Mouse (Mus musculus) midbrain, embryonic 10.5 days (tissue): ENCODE measurements around the gene Cdx2. TPM values are rescaled to one million over a fixed set of nuclear protein-coding genes. Genes with fewer than 3 reads are reported as not detected.

Source experiments
- DNase-seq: peaks from one replicate; pipeline ENCODE4 v3.0.0-alpha.2; 2017; ENCODE audit warnings: low spot score
- H3K27ac ChIP-seq: fragments of 300-500 bp; sonication (generic); replicated peaks from 2 replicates; pipeline ENCODE4 v1.5.1; 2016; ENCODE audit warnings: mild to moderate bottlenecking
- H3K27me3 ChIP-seq: fragments of 300-500 bp; sonication (generic); 2 replicates; pipeline ENCODE4 v1.6.1; 2016; ENCODE audit warnings: low read depth, mild to moderate bottlenecking; ENCODE audit not compliant: poor library complexity, severe bottlenecking
- H3K36me3 ChIP-seq: fragments of 300-500 bp; sonication (generic); 2 replicates; pipeline ENCODE4 v1.6.1; 2016; ENCODE audit warnings: mild to moderate bottlenecking, moderate library complexity
- H3K4me1 ChIP-seq: fragments of 300-500 bp; sonication (generic); 2 replicates; pipeline ENCODE4 v1.6.1; 2016
- H3K4me3 ChIP-seq: fragments of 300-500 bp; sonication (generic); 2 replicates; pipeline ENCODE4 v1.5.1; 2016; ENCODE audit warnings: mild to moderate bottlenecking, moderate library complexity
- H3K9me3 ChIP-seq: fragments of 300-500 bp; sonication (generic); replicated peaks from 2 replicates; pipeline ENCODE4 v1.6.1; 2016; ENCODE audit warnings: mild to moderate bottlenecking
- WGBS: fragments of 180-500 bp; shearing (Covaris S2); methylation state at CpG from one replicate; pipeline ENCODE4 v1.1.7; 2016; 5-methylcytosine and 5-hydroxymethylcytosine counted together
- polyA plus RNA-seq: library from polyadenylated mRNA; unstranded; fragments of >200 nt; fragmentation: Nextera tagmentation; extraction: Ambion mirVana; gene quantifications from 2 replicates; pipeline ENCODE4 v1.2.1, GENCODE M21; 2016

The Cdx2 gene
- polyA plus RNA-seq, result not detected in 2 replicates

DNA sequence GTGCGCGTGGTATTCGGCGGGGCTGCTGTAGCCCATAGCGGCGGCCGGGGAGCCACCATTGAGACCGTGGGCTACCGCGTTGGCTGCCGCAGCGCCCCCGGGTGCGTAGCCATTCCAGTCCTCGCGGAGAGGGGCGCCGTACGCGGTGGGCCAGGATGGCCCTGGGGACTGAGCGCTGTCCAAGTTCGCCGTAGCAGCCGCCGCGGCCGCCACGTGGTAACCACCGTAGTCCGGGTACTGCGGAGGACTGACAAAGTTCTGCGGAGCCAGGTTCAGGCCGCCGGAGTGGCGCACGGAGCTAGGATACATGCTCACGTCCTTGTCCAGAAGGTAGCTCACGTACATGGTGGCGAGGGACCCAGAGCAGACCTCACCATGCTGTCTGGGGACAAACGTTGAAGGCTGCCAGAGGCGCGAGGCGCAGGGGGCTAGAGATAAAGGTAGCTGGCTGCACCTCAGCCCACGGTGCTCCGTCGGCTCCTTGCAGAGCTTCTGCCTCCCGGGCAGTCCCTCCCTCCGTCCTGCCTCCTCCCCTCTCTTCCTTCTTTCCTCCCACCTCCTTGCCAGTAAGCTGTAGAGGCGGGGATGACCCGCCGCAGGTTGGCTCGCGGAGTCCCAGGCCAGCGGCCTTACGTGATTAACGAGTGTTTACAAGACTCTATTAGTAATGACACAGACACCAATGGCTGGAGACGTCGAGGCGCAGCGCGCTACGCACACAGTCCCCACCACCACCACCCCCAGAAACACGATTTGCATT is at the start of gene Cdx2:
Gene Cdx2 (minus strand): TSS at position 633 of the 760 bp plus-strand sequence.
- Histone ChIP-seq H3K4me3 (0 out of 2 replicates have a peak within 1 kb of the TSS, but pooled peaks have one; percentile 16), H3K4me1 (peaks cover 24% of the 10 kb centered on the region), H3K9me3 (no peaks in the 10 kb centered on the region), H3K36me3 (no peaks in the 10 kb centered on the region), H3K27ac (no peak within 1 kb of the TSS), H3K27me3 (peaks cover 100% of the 10 kb centered on the region)
- under 1% methylated on average over 63 of the region's 63 CpGs for WGBS
- peak; percentile 49 for DNase-seq

DNA sequence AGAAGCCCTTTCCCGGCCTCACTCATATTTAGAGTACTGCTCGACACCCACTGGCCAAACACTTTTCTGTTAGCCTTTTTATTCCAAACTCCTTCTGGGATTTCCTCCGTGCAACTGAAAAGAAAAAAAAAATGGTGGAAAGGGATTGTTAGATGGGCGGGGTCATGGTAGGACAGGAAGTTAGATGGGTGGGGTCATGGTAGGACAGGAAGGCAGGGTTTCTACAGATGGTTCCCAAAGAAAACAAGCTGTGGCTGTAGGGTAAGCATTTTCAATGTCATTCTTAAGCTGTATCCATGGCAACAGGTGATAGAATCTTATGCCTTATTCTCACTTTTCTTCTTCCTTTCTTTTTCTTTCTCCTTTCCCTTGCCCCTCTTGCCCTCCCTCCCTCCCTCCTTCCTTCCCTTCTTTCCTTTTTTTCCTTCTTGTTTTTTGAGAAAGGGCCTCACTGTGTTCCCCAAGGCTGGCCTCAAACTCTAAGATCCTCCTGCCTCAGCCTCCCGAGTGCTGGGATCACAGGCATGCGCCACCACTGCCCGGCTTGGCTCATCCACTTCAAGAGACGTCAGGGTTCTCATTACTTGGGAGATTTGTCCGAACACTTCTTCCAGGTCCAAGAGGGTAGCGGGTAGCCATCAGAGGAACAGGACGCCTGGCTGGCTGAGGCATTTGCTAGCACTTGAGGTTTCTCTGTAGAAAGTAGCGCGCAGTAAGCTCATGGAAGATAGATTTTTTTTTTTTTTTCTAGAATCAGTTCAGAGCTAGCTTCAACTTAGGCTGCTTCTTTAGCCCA is 49.4 kb upstream of the Cdx2 start:
- Histone ChIP-seq H3K9me3 (no peaks in the 10 kb centered on the region), H3K27ac (no peak overlapping the region), H3K27me3 (no peaks in the 10 kb centered on the region), H3K4me3 (no peak overlapping the region), H3K36me3 (no peaks in the 10 kb centered on the region), H3K4me1 (no peaks in the 10 kb centered on the region)
- no peak for DNase-seq
- WGBS, result 93% methylated on average over 13 of the region's 13 CpGs

GRCm38 (mm10) chr5:147355788-147356187 is 48.7 kb upstream of the Cdx2 start:
- Histone ChIP-seq H3K4me3 (no peak overlapping the region), H3K9me3 (no peaks in the 10 kb centered on the region), H3K27ac (no peak overlapping the region), H3K4me1 (no peaks in the 10 kb centered on the region), H3K36me3 (no peaks in the 10 kb centered on the region), H3K27me3 (no peaks in the 10 kb centered on the region)
- DNase-seq, result no peak
- WGBS, result 82% methylated on average over 3 of the region's 3 CpGs

- Histone ChIP-seq H3K4me1 (no peaks in the 10 kb centered on the region), H3K4me3 (no peak overlapping the region), H3K36me3 (no peaks in the 10 kb centered on the region), H3K27me3 (no peaks in the 10 kb centered on the region), H3K27ac (no peak overlapping the region), H3K9me3 (no peaks in the 10 kb centered on the region)
- 76% methylated on average over 8 of the region's 8 CpGs for WGBS
- DNase-seq, result no peak
Observed at GRCm38 (mm10) chr5:147354985-147355384, 47.9 kb upstream of the Cdx2 start.

DNA sequence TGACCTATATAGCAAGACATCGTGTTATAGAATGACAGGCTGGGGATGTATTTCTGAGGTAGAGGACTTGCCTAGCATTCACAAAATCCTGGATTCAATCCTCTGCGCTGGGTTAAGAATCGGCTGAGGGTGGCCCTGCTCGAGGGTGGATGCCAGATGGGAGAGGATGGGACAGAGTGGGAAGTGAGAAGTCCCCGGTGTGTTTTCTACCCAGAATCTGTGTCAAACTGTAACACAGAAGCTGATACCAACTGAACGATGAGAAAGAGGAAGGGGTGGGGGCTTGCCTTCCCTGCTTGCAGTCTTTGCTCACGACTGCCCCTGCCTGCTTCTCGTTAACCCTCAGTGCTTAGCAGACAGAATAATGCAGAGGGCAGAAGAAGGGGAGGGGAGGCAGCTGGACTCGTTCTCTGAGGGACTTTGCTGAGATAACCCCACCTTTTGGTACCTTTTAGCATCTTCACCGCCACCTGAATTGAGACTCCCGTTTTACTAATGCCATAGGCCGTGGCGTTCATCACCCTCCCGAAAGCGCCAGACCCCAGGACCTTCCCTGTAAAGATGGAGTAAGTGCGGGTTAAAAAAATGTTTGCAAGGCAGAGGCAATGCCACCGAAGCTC is 47.2 kb upstream of the Cdx2 start:
- H3K4me3 ChIP-seq, result no peak overlapping the region
- H3K27me3 ChIP-seq, result no peaks in the 10 kb centered on the region
- no peaks in the 10 kb centered on the region for H3K36me3 ChIP-seq
- no peaks in the 10 kb centered on the region for H3K4me1 ChIP-seq
- WGBS, result 70% methylated on average over 17 of the region's 17 CpGs
- no peak for DNase-seq
- H3K27ac ChIP-seq, result no peak overlapping the region
- H3K9me3 ChIP-seq, result no peaks in the 10 kb centered on the region

GRCm38 (mm10) chr5:147351931-147352330 is 44.9 kb upstream of the Cdx2 start:
- Histone ChIP-seq H3K9me3 (no peaks in the 10 kb centered on the region), H3K36me3 (no peaks in the 10 kb centered on the region), H3K4me1 (no peaks in the 10 kb centered on the region), H3K4me3 (no peak overlapping the region), H3K27me3 (no peaks in the 10 kb centered on the region), H3K27ac (no peak overlapping the region)
- 87% methylated on average over 8 of the region's 8 CpGs for WGBS
- DNase-seq, result no peak

- H3K4me1 ChIP-seq, result no peaks in the 10 kb centered on the region
- H3K9me3 ChIP-seq, result no peaks in the 10 kb centered on the region
Observed at GRCm38 (mm10) chr5:147345981-147346380, 38.9 kb upstream of the Cdx2 start.

GRCm38 (mm10) chr5:147343904-147344303 is 36.8 kb upstream of the Cdx2 start:
- H3K27me3 ChIP-seq, result no peaks in the 10 kb centered on the region
- no peak for DNase-seq
- H3K4me1 ChIP-seq, result peaks cover under 1% of the 10 kb centered on the region; the same call in 1 of the 2 replicates
- H3K4me3 ChIP-seq, result no peak overlapping the region
- WGBS, result 86% methylated on average over 10 of the region's 10 CpGs
- no peaks in the 10 kb centered on the region for H3K36me3 ChIP-seq
- no peaks in the 10 kb centered on the region for H3K9me3 ChIP-seq
- no peak overlapping the region for H3K27ac ChIP-seq

More at GRCm38 (mm10) chr5:147345981-147346380, 38.9 kb upstream of the Cdx2 start:
- Histone ChIP-seq H3K27me3 (no peaks in the 10 kb centered on the region), H3K27ac (no peak overlapping the region), H3K4me3 (no peak overlapping the region), H3K36me3 (no peaks in the 10 kb centered on the region)
- no peak for DNase-seq
- 73% methylated on average over 1 of the region's 1 CpGs for WGBS

GRCm38 (mm10) chr5:147342901-147343300 is 35.8 kb upstream of the Cdx2 start:
- no peak for DNase-seq
- H3K36me3 ChIP-seq, result no peaks in the 10 kb centered on the region
- no peaks in the 10 kb centered on the region for H3K9me3 ChIP-seq
- no peaks in the 10 kb centered on the region for H3K27me3 ChIP-seq
- peaks cover 4% of the 10 kb centered on the region; the same call in 1 of the 2 replicates for H3K4me1 ChIP-seq
- H3K4me3 ChIP-seq, result no peak overlapping the region
- WGBS, result 94% methylated on average over 6 of the region's 6 CpGs
- no peak overlapping the region for H3K27ac ChIP-seq

- 85% methylated on average over 13 of the region's 13 CpGs for WGBS
- Histone ChIP-seq H3K4me1 (peaks cover 4% of the 10 kb centered on the region; the same call in 1 of the 2 replicates), H3K36me3 (no peaks in the 10 kb centered on the region), H3K27ac (no peak overlapping the region), H3K9me3 (no peaks in the 10 kb centered on the region), H3K27me3 (no peaks in the 10 kb centered on the region), H3K4me3 (no peak overlapping the region)
- DNase-seq, result no peak
Observed at GRCm38 (mm10) chr5:147340741-147341414, 33.8 kb upstream of the Cdx2 start.

DNA sequence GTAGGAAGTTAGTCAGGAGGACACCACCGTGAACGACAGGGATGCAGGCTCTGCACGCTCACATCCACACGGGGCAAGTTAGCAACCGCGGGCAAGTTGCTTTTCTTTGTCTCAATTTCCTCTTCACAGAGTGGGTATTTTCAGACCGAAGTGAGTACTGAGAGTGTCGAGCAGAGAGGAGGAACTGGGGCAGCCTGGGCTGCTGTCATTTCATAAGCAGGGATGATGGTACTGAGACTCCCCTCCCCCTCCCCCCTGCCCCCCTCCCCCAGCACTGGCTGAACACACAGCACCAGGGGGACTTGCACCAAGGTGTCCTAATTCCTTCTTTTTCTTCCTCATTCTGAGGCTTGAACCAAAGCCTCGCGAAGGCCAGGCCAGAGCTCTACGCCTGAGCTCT is 32.5 kb upstream of the Cdx2 start:
- no peaks in the 10 kb centered on the region for H3K9me3 ChIP-seq
- no peak for DNase-seq
- no peaks in the 10 kb centered on the region for H3K27me3 ChIP-seq
- no peaks in the 10 kb centered on the region for H3K36me3 ChIP-seq
- H3K27ac ChIP-seq, result no peak overlapping the region
- WGBS, result 85% methylated on average over 11 of the region's 11 CpGs
- H3K4me1 ChIP-seq, result peaks cover 4% of the 10 kb centered on the region; the same call in 1 of the 2 replicates
- H3K4me3 ChIP-seq, result no peak overlapping the region

GRCm38 (mm10) chr5:147338967-147339366 is 31.9 kb upstream of the Cdx2 start:
- Histone ChIP-seq H3K4me1 (peaks cover 4% of the 10 kb centered on the region; the same call in 1 of the 2 replicates), H3K27ac (no peak overlapping the region), H3K27me3 (no peaks in the 10 kb centered on the region), H3K36me3 (no peaks in the 10 kb centered on the region), H3K4me3 (no peak overlapping the region), H3K9me3 (no peaks in the 10 kb centered on the region)
- DNase-seq, result no peak
- WGBS, result 63% methylated on average over 9 of the region's 9 CpGs
